Mouse (Mus musculus): ENCODE data around the gene Ppp2r5a. TPM values are rescaled to one million over a fixed set of nuclear protein-coding genes. Genes with fewer than 3 reads are reported as not detected.

Gene Ppp2r5a
- polyA plus RNA-seq, 1 experiment from 2014 or later: 29.6 TPM

- 90% methylated on average over 3 of the region's 3 CpGs for WGBS
- Histone ChIP-seq H3K27ac (no peak overlapping the region), H3K36me3 (no peaks in the 10 kb centered on the region), H3K9ac (no peak overlapping the region), H3K4me3 (replicated peaks) (no peak overlapping the region), H3K27me3 (replicated peaks) (no peaks in the 10 kb centered on the region), H3K4me2 (no peak overlapping the region), H3K4me1 (peaks cover 24% of the 10 kb centered on the region), H3K9me3 (no peaks in the 10 kb centered on the region)
- no peak for ATAC-seq (ENCODE audit: insufficient read depth, low FRiP score, low read depth)
These were observed 79.7 kb downstream of the Ppp2r5a start for GRCm38 (mm10) chr1:191323381-191323780.

- no peak overlapping the region for H3K4me3 ChIP-seq (replicated peaks)
- H3K4me1 ChIP-seq: no peaks in the 10 kb centered on the region
- H3K9ac ChIP-seq: no peak overlapping the region
- no peaks in the 10 kb centered on the region for H3K36me3 ChIP-seq
- WGBS: 47% methylated on average over 5 of the region's 5 CpGs
- no peaks in the 10 kb centered on the region for H3K27me3 ChIP-seq (replicated peaks)
- no peak for ATAC-seq (ENCODE audit: insufficient read depth, low FRiP score, low read depth)
- H3K27ac ChIP-seq: no peak overlapping the region
- no peaks in the 10 kb centered on the region for H3K9me3 ChIP-seq
- H3K4me2 ChIP-seq: no peak overlapping the region
These were observed 84.4 kb downstream of the Ppp2r5a start for GRCm38 (mm10) chr1:191318686-191319085.

- H3K27ac ChIP-seq: peak within 1 kb of the TSS; percentile 79
- no peaks in the 10 kb centered on the region for H3K4me1 ChIP-seq
- peak within 1 kb of the TSS; percentile 72 for H3K4me3 ChIP-seq (replicated peaks)
- peak within 1 kb of the TSS; percentile 70 for H3K4me2 ChIP-seq
- H3K9me3 ChIP-seq: no peaks in the 10 kb centered on the region
- WGBS: under 1% methylated on average over 54 of the region's 54 CpGs
- H3K36me3 ChIP-seq: no peaks in the 10 kb centered on the region
- ATAC-seq (ENCODE audit: insufficient read depth, low FRiP score, low read depth): peak; percentile 94
- peak within 1 kb of the TSS; percentile 90 for H3K9ac ChIP-seq
- H3K27me3 ChIP-seq (replicated peaks): no peaks in the 10 kb centered on the region
These were observed 85.4 kb downstream of the Ppp2r5a start, which contains the start of gene Nenf for GRCm38 (mm10) chr1:191317591-191318196. Gene Nenf, minus strand, starts transcription at chr1:191318194.

DNA sequence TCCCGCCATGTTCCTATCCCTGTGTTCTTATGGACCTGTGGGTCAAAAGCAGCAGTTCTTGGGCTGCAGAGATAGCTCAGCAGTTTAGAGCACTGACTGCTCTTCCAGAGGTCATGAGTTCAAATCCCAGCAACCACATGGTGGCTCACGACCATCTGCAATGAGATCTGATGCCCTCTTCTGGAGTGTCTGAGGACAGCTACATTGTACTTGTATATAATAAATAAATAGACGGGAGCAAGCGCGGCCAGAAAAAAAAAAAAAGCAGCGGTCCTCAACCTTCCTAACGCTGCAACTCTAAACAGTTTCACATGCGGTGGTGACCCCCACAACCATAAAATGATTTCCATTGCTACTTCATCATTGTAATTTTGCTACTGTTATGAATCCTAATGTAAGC is 86.3 kb downstream of the Ppp2r5a start:
- H3K36me3 ChIP-seq: no peaks in the 10 kb centered on the region
- peak overlapping the region; percentile 70 for H3K4me2 ChIP-seq
- WGBS: 71% methylated on average over 8 of the region's 8 CpGs
- ATAC-seq (ENCODE audit: insufficient read depth, low FRiP score, low read depth): no peak
- H3K27me3 ChIP-seq (replicated peaks): no peaks in the 10 kb centered on the region
- H3K9me3 ChIP-seq: no peaks in the 10 kb centered on the region
- no peak overlapping the region for H3K27ac ChIP-seq
- no peaks in the 10 kb centered on the region for H3K4me1 ChIP-seq
- no peak overlapping the region for H3K9ac ChIP-seq
- peak overlapping the region; percentile 72; the same call in 1 of the 2 replicates for H3K4me3 ChIP-seq (replicated peaks)

- Histone ChIP-seq H3K4me2 (no peak overlapping the region), H3K4me1 (no peaks in the 10 kb centered on the region), H3K36me3 (no peaks in the 10 kb centered on the region), H3K9me3 (no peaks in the 10 kb centered on the region), H3K27ac (no peak overlapping the region), H3K4me3 (replicated peaks) (no peak overlapping the region), H3K9ac (no peak overlapping the region), H3K27me3 (replicated peaks) (no peaks in the 10 kb centered on the region)
- ATAC-seq (ENCODE audit: insufficient read depth, low FRiP score, low read depth): no peak
- 61% methylated on average over 4 of the region's 4 CpGs for WGBS
These were observed 89.1 kb downstream of the Ppp2r5a start for GRCm38 (mm10) chr1:191313926-191314325.

DNA sequence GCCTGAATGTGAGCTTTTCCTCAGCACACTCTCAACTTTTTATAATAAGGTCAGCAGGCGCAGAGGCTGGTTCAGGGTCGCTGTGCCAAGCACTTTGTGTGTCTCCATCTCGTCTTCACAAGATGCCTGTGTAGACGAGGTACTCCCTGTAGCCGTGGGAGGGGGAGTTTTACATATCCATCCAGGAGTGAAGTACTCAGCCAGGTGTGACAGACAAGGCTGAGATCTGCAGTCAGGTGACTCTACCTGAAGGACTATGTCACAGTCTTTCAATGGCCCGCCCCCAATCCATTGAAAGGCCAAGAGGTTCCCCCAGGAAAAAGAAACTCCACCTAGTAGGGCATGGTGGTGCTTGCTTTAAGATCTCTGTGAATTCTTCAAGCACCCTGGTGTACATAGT is 89.9 kb downstream of the Ppp2r5a start:
- no peak for ATAC-seq (ENCODE audit: insufficient read depth, low FRiP score, low read depth)

DNA sequence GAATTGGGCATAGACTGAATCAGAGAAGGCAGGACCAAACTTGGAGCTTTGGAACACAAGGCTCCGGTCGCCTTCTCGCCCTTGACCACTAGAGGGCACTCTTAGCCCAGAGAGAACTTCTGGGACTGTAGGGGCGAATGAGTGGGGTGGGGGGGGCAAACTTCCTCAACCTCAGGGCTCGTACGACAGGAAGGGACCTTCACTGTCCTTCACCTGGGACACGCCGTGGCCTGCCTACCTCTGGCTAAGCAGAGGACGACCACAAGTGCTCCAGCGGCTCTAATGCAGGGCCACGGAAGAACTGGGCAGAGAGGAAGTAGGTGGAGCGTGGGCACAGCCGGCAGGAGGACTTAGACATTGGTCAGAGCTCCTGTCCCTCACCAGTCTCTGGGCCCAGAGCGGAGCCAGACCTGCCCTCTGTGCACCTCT is 90.5 kb downstream of the Ppp2r5a start:
- peak overlapping the region; percentile 59 for H3K4me3 ChIP-seq (replicated peaks)
- no peaks in the 10 kb centered on the region for H3K36me3 ChIP-seq
- H3K27ac ChIP-seq: peak overlapping the region; percentile 52
- ATAC-seq (ENCODE audit: insufficient read depth, low FRiP score, low read depth): peak; percentile 94
- H3K9ac ChIP-seq: 0 out of 2 replicates have a peak overlapping the region, but pooled peaks have one; percentile 22
- H3K4me1 ChIP-seq: no peaks in the 10 kb centered on the region
- no peaks in the 10 kb centered on the region for H3K9me3 ChIP-seq
- H3K4me2 ChIP-seq: peak overlapping the region; percentile 49
- under 1% methylated on average over 14 of the region's 14 CpGs for WGBS
- no peaks in the 10 kb centered on the region for H3K27me3 ChIP-seq (replicated peaks)

More for the DNA sequence above, 89.9 kb downstream of the Ppp2r5a start:
- Histone ChIP-seq H3K4me1 (no peaks in the 10 kb centered on the region), H3K27me3 (replicated peaks) (no peaks in the 10 kb centered on the region), H3K4me3 (replicated peaks) (peak overlapping the region; percentile 59), H3K4me2 (peak overlapping the region; percentile 49), H3K9me3 (no peaks in the 10 kb centered on the region), H3K9ac (no peak overlapping the region), H3K27ac (no peak overlapping the region; the same call in 1 of the 2 replicates), H3K36me3 (no peaks in the 10 kb centered on the region)
- 65% methylated on average over 6 of the region's 6 CpGs for WGBS

DNA sequence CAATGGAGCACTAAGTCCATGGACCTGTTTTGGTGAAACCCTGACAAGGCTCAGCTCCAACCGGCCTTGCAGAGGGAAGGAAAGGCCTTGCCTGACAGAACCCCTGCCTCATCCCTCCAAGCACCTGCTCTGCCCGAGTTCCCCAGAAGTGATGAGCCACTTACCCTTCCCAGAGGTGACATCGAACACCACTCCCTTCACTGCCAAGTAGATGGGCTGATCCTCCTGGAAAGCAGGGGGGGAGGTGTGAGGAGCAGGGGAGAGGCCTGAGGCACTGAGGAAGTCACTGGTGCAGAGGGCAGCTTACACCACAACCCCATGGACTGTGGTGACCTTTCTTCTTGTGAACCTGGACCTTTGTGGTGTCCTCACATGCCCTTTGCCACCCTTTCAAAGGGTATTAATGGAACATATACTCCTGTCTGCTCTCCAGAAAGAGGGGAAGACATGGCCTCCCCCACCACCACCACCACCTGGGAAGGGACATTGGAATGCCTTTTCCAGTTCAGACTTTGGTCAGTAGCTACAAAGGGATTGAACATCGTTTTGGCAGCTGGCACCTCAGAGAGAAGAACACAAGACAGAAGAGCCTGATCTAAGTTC is 91.7 kb downstream of the Ppp2r5a start:
- Histone ChIP-seq H3K36me3 (0 out of 2 replicates have a peak, but pooled peaks cover 2% of the 10 kb centered on the region), H3K27me3 (replicated peaks) (no peaks in the 10 kb centered on the region), H3K4me2 (no peak overlapping the region), H3K9ac (no peak overlapping the region), H3K4me3 (replicated peaks) (no peak overlapping the region), H3K9me3 (no peaks in the 10 kb centered on the region), H3K27ac (no peak overlapping the region), H3K4me1 (no peaks in the 10 kb centered on the region)
- no peak for ATAC-seq (ENCODE audit: insufficient read depth, low FRiP score, low read depth)
- WGBS: 75% methylated on average over 4 of the region's 4 CpGs

DNA sequence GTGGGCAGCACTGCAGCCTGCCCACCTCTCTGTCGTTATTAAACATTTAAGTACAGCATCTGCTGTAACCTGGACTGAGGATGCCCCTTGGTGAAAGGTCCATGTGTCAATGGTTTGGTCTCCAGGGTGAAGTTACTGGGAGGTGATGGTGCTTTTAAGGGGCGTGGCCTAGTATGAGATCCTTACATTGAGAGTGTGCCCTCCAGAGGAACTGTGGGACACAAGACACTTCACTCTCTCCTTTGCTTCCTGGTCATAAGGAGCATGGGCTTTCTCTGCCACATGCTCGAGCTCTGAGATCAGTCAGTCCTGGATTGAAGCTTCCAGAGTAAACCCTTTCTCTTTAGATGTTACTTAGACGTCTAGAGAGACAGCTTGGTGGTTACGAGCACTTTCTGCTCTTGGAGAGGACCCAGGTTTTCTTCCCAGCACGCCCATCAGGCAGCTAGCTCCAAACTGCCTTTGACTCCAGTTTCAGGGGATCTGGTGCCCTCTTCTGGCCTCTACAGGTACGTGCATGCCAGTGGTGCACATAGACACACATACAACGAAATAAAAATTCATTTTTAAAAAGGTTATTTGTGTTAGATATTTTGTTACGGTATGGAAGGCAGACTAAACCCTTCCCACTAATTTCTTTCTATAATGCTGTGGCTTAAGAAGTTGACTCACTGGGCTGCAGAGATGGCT is 95.2 kb downstream of the Ppp2r5a start:
- H3K4me3 ChIP-seq (replicated peaks): no peak overlapping the region
- WGBS: 80% methylated on average over 9 of the region's 9 CpGs
- H3K9me3 ChIP-seq: no peaks in the 10 kb centered on the region
- H3K4me1 ChIP-seq: no peaks in the 10 kb centered on the region
- H3K27me3 ChIP-seq (replicated peaks): no peaks in the 10 kb centered on the region
- H3K36me3 ChIP-seq: 0 out of 2 replicates have a peak, but pooled peaks cover 4% of the 10 kb centered on the region
- H3K27ac ChIP-seq: no peak overlapping the region
- H3K4me2 ChIP-seq: no peak overlapping the region
- ATAC-seq (ENCODE audit: insufficient read depth, low FRiP score, low read depth): no peak
- H3K9ac ChIP-seq: no peak overlapping the region

- ATAC-seq (ENCODE audit: insufficient read depth, low FRiP score, low read depth): no peak
- Histone ChIP-seq H3K27me3 (replicated peaks) (no peaks in the 10 kb centered on the region), H3K4me1 (no peaks in the 10 kb centered on the region), H3K27ac (no peak overlapping the region), H3K36me3 (0 out of 2 replicates have a peak, but pooled peaks cover 4% of the 10 kb centered on the region), H3K9ac (no peak overlapping the region), H3K4me2 (no peak overlapping the region), H3K4me3 (replicated peaks) (no peak overlapping the region), H3K9me3 (no peaks in the 10 kb centered on the region)
- 82% methylated on average over 9 of the region's 9 CpGs for WGBS
These were observed 96.8 kb downstream of the Ppp2r5a start for GRCm38 (mm10) chr1:191306316-191306715.

DNA sequence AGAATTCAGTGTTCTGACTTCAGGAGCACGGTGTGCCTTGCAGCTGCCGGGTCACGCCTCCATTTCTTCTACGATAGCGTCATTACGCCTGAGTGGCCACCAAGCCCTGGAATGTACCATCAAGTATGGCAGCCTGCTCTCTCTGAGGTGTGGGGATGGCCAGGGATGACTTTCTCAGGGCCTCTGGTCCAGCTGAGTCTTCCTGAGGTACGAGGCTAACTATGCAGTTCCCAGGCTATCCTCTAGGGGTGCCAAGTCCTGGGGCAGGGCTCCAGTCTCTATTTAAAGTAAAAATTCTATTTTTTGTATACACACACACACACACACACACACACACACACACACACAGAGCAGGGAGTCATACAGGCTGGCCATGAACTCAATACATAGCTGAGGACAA is 97.5 kb downstream of the Ppp2r5a start:
- H3K4me3 ChIP-seq (replicated peaks): no peak overlapping the region
- no peak overlapping the region for H3K9ac ChIP-seq
- H3K27me3 ChIP-seq (replicated peaks): no peaks in the 10 kb centered on the region
- H3K4me1 ChIP-seq: no peaks in the 10 kb centered on the region
- no peak overlapping the region for H3K27ac ChIP-seq
- ATAC-seq (ENCODE audit: insufficient read depth, low FRiP score, low read depth): no peak
- H3K4me2 ChIP-seq: no peak overlapping the region
- no peaks in the 10 kb centered on the region for H3K9me3 ChIP-seq
- H3K36me3 ChIP-seq: 0 out of 2 replicates have a peak, but pooled peaks cover 4% of the 10 kb centered on the region
- 66% methylated on average over 7 of the region's 7 CpGs for WGBS

DNA sequence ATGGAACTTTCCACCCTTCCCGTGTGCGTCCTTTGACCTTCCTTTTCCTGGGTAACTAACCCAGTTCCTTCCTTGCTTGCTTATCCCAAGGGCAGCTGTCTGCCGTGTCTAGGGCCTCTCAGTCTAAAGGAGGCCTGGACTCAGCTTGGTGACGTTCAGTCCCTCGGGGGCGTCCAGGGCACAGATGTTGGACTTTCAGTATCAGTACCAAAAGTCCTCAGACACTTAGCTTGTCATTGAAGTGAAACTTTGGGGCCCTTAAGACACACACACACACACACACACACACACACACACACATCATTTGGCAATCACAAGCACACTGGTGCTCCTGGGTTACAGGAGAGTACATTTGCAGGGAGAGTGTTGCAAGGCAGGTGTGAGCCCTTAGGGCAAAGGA is 98.9 kb downstream of the Ppp2r5a start:
- H3K4me2 ChIP-seq: no peak overlapping the region
- 68% methylated on average over 6 of the region's 6 CpGs for WGBS

More for the DNA sequence above, 98.9 kb downstream of the Ppp2r5a start:
- Histone ChIP-seq H3K27ac (no peak overlapping the region), H3K9ac (no peak overlapping the region), H3K4me3 (replicated peaks) (no peak overlapping the region), H3K27me3 (replicated peaks) (no peaks in the 10 kb centered on the region), H3K36me3 (0 out of 2 replicates have a peak, but pooled peaks cover 4% of the 10 kb centered on the region), H3K4me1 (no peaks in the 10 kb centered on the region), H3K9me3 (no peaks in the 10 kb centered on the region)
- ATAC-seq (ENCODE audit: insufficient read depth, low FRiP score, low read depth): no peak

Data from stomach, embryonic 15.5 days (tissue).